Mouse (Mus musculus): ENCODE data around the gene 1600012H06Rik. TPM values are rescaled to one million over a fixed set of nuclear protein-coding genes. Genes with fewer than 3 reads are reported as not detected.

Gene 1600012H06Rik
- polyA plus RNA-seq (2015; fragmentation: Nextera tagmentation; extraction: Ambion mirVana), result 20.4 and 24.6 TPM in 2 replicates

GRCm38 (mm10) chr17:14943009-14943728 lies at the start of gene 1600012H06Rik, which contains the start of gene Wdr27:
Gene 1600012H06Rik (plus strand): TSS chr17:14943184.
Gene Wdr27 (minus strand): TSS chr17:14943158.

GRCm38 (mm10) chr17:14960951-14961556 lies 18.1 kb downstream of the 1600012H06Rik start, which contains the start of gene Phf10:
Gene Phf10 (minus strand): TSS chr17:14961273.

GRCm38 (mm10) chr17:14978362-14979038 lies 35.5 kb downstream of the 1600012H06Rik start, which contains the start of the genes 9030025P20Rik and Gm3417:
Gene 9030025P20Rik (plus strand): TSS chr17:14978468.
Gene Gm3417 (minus strand): TSS chr17:14978790.

Other genes starting within 250 kb of the 1600012H06Rik start
- 7.7 and 8.2 TPM in 2 replicates for gene Thbs2, start 248.9 kb upstream of the 1600012H06Rik start, polyA plus RNA-seq (2015; fragmentation: Nextera tagmentation; extraction: Ambion mirVana)
- gene Wdr27, start within 50 bp of the 1600012H06Rik start, polyA plus RNA-seq (2015; fragmentation: Nextera tagmentation; extraction: Ambion mirVana), result 12.2 and 12.9 TPM in 2 replicates
- gene Phf10, start 18.1 kb downstream of the 1600012H06Rik start, polyA plus RNA-seq (2015; fragmentation: Nextera tagmentation; extraction: Ambion mirVana), result 15.4 and 21.4 TPM in 2 replicates
- 5.2 and 5.6 TPM in 2 replicates for gene 9030025P20Rik, start 35.3 kb downstream of the 1600012H06Rik start, polyA plus RNA-seq (2015; fragmentation: Nextera tagmentation; extraction: Ambion mirVana)
- gene Gm3417, start 35.6 kb downstream of the 1600012H06Rik start, polyA plus RNA-seq (2015; fragmentation: Nextera tagmentation; extraction: Ambion mirVana), result 1.7 TPM in 1 of 2 replicates, not detected in the other
- gene Gm3435, start 67.0 kb downstream of the 1600012H06Rik start, polyA plus RNA-seq (2015; fragmentation: Nextera tagmentation; extraction: Ambion mirVana), result 6.3 and 7.0 TPM in 2 replicates
- gene Ermard, start 98.0 kb downstream of the 1600012H06Rik start, polyA plus RNA-seq (2015; fragmentation: Nextera tagmentation; extraction: Ambion mirVana), result 58.2 and 66.2 TPM in 2 replicates
- gene Tcte3, start 98.3 kb downstream of the 1600012H06Rik start, polyA plus RNA-seq (2015; fragmentation: Nextera tagmentation; extraction: Ambion mirVana), result 0.90 and 1.4 TPM in 2 replicates
- 3.4 and 4.9 TPM in 2 replicates for gene Gm3448, start 98.4 kb downstream of the 1600012H06Rik start, polyA plus RNA-seq (2015; fragmentation: Nextera tagmentation; extraction: Ambion mirVana)